19 mouse cellular contexts compared by ENCODE assay signal in genomic region chr16:91524206-91524605, GRCm38 (mm10).
"Had no signal": no experiment of that assay in that cellular context is flagged by ENCODE, and none has a peak within 500 bp of the region (broad histone marks: within the 10 kb centered on the region; RNA-seq: fewer than 3 reads in every experiment).

No protein-coding gene starts in this region.

- H3K4me2 ChIP-seq: limb, embryonic 12.5 days; limb, embryonic 15.5 days; liver, embryonic 12.5 days; liver, embryonic 15.5 days; midbrain, embryonic 13.5 days had no signal

- H3K4me3 ChIP-seq: layer of hippocampus, adult 2 months; left cerebral cortex, adult 2 months; limb, embryonic 12.5 days; limb, embryonic 15.5 days; liver, embryonic 12.5 days; liver, embryonic 15.5 days; midbrain, embryonic 13.5 days had no signal

- H3K27me3 ChIP-seq: limb, embryonic 12.5 days; limb, embryonic 15.5 days; midbrain, embryonic 13.5 days had no signal

- H3K9ac ChIP-seq: limb, embryonic 12.5 days; limb, embryonic 15.5 days; liver, embryonic 12.5 days; liver, embryonic 15.5 days; midbrain, embryonic 13.5 days had no signal

- H3K4me1 ChIP-seq: midbrain, embryonic 13.5 days had no signal

- H3K27ac ChIP-seq: kidney, postnatal 0 days; layer of hippocampus, adult 2 months; left cerebral cortex, adult 2 months; limb, embryonic 12.5 days; limb, embryonic 15.5 days; liver, embryonic 12.5 days; liver, embryonic 15.5 days; midbrain, embryonic 13.5 days had no signal

- H3K9me3 ChIP-seq: limb, embryonic 12.5 days; limb, embryonic 15.5 days; liver, embryonic 15.5 days; midbrain, embryonic 13.5 days had no signal

- DNase-seq: kidney, adult 2 months; kidney, postnatal 25 days; layer of hippocampus, adult 9-11 months; layer of hippocampus, postnatal 36 days; left cerebral cortex, postnatal 4 days; lung, adult 2 months; lung, postnatal 14 days; lung, postnatal 4 days; thymus, postnatal 25 days had no signal

- H3K36me3 ChIP-seq: limb, embryonic 12.5 days; limb, embryonic 15.5 days; liver, embryonic 12.5 days; liver, embryonic 15.5 days; midbrain, embryonic 13.5 days had no signal

- ATAC-seq: intestine, postnatal 0 days; liver, embryonic 12.5 days; midbrain, embryonic 13.5 days; midbrain, embryonic 16.5 days had no signal
